Mouse (Mus musculus): ENCODE data around the gene Gpr87. TPM values are rescaled to one million over a fixed set of nuclear protein-coding genes. Genes with fewer than 3 reads are reported as not detected.

Gene Gpr87
- polyA plus RNA-seq, 1 experiment = not detected

DNA sequence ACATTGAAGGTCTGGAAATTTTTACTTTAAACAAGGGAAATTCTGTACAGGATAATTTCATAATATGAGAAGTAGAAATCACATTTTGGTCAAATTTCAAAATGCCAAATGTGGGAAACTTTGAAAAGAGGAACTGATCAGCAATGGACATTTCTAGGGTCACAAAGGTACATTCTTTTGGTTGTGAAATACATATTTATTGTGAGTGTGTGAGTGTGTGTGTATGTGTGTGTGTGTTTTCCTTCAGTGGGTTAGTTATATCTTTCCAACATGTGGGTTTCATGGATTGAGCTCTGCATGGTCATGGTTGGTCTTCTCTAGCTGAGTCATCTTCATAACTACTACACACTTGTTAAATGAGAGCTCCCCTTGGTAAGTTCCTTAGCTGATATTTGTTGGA, 17.5 kb upstream of the Gpr87 start:
- Histone ChIP-seq H3K4me1 (ENCODE audit: control insufficient read depth, insufficient read depth, low read length) (no peaks in the 10 kb centered on the region), H3K27ac (ENCODE audit: insufficient read depth, low read length) (no peak overlapping the region), H3K4me3 (ENCODE audit: insufficient read depth, low read length) (no peak overlapping the region)
- TF ChIP-seq CTCF (IDR thresholded peaks at IDR 0.05; ENCODE audit: extremely low read depth, insufficient read depth, low read length) (no peak), POLR2A (IDR thresholded peaks at IDR 0.05; ENCODE audit: extremely low read depth, insufficient read depth, low read length) (no peak)

DNA sequence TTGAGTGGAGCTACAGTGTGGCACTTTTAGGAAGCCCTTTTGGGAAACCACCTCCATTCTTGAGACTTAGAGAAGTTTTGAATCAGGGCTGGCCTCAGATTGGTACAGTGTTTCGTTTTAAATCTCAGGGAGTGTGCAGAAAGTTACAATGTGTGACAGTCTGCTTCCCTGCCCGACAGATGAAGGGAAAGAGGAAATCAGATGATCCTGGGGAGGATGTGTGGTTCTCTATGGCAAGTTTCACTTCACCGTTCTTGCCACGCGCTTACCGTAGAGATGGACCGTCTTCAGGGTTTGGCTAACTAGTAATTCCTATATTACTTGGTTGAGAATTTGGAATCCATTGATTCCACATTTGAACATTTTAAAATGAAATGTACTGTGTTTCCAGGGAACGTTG, 16.9 kb upstream of the Gpr87 start:
- Histone ChIP-seq H3K27ac (ENCODE audit: insufficient read depth, low read length) (no peak overlapping the region), H3K4me1 (ENCODE audit: control insufficient read depth, insufficient read depth, low read length) (no peaks in the 10 kb centered on the region), H3K4me3 (ENCODE audit: insufficient read depth, low read length) (no peak overlapping the region)
- TF ChIP-seq POLR2A (IDR thresholded peaks at IDR 0.05; ENCODE audit: extremely low read depth, insufficient read depth, low read length) (no peak), CTCF (IDR thresholded peaks at IDR 0.05; ENCODE audit: extremely low read depth, insufficient read depth, low read length) (no peak)

DNA sequence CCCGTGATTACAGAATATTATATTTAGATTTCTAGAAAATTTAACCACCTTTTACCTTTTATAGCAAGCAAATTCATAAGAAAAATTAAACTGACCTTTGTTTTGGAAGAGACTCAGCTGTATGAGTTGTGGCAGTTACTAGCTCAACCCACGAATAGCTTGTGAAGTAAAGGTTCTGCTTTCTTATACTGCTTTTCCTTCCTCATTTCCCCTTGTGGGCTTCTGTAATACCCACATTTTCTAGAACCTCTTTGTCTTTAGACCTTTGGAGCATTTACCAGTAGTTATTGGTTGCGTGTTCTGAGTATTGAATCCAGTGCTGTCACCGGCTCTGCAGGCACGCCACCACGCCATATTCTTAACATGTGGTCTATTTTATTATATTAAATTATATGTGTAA, 15.8 kb upstream of the Gpr87 start, which contains the start of gene P2ry13:
P2ry13 (minus strand) TSS at position 156 of the 400 bp plus-strand sequence.
- TF ChIP-seq POLR2A (IDR thresholded peaks at IDR 0.05; ENCODE audit: extremely low read depth, insufficient read depth, low read length) (no peak), CTCF (IDR thresholded peaks at IDR 0.05; ENCODE audit: extremely low read depth, insufficient read depth, low read length) (no peak)
- H3K4me3 ChIP-seq (ENCODE audit: insufficient read depth, low read length) = no peak within 1 kb of the TSS
- H3K27ac ChIP-seq (ENCODE audit: insufficient read depth, low read length) = peak within 1 kb of the TSS; percentile 47; the same call in 1 of the 2 replicates
- no peaks in the 10 kb centered on the region for H3K4me1 ChIP-seq (ENCODE audit: control insufficient read depth, insufficient read depth, low read length)

DNA sequence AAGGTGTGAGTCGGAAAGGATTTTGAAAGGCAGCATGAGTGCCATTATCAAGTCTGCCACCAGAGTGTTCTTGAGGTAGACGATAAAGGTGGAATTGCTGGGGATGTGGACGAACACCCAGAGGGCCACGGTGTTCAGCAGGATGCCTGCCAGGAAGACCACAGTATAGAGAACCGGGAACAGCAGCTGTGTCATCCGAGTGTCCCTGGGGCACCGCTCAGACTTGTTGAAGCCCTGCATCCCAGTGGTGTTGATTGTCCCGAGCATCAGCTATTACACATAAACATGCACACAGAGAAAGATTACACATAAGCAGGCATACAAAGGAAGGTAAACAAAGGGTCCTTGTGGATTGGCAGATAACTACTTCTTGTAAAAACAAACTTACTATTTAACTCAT, 15.2 kb upstream of the Gpr87 start:
- no peak overlapping the region for H3K4me3 ChIP-seq (ENCODE audit: insufficient read depth, low read length)

DNA sequence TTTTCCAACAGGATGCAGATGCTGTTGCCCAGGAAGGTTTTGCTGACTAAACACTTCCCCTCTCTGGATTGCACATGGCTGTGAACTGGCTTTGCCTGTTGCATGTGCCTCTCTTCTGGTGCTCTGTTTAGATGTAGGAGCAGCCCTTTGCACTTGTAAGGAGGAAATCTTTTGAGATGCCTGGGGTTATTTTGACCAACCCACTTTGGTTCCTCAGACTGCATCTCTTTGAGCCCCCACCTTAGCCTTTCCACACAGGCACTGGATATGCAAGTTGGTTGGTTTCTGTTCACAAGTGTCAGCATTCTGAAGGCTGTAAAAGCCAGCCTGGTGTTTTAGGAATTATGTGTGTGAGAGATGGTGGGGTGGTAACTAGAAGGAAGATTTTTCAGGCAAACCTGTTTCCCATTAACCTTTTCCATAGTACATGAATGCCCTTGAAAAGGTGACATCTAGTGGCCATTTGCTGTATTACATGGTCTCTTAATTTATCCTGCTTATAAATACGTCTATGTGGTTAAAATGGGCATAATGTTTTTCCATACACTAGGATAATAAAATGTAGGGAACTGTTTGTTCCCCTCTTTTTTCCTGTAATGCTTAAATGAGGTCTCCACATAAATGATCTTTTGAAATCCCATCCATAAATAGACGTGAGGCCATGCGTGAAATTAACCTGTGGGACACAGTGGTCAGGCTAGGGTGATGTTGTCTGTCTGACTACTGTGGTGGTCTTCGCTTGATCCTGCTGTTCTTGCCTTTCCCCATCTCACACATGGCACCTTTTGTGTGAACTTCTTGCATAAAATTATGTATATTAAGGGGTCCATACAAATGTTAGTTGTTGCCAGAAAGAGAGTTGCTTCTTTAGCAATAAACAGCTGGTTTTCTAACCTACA, 14.0 kb upstream of the Gpr87 start:
- H3K27ac ChIP-seq (ENCODE audit: insufficient read depth, low read length) = no peak overlapping the region
- H3K4me1 ChIP-seq (ENCODE audit: control insufficient read depth, insufficient read depth, low read length) = no peaks in the 10 kb centered on the region; the same call in 1 of the 2 replicates
- H3K4me3 ChIP-seq (ENCODE audit: insufficient read depth, low read length) = no peak overlapping the region
- TF ChIP-seq POLR2A (IDR thresholded peaks at IDR 0.05; ENCODE audit: extremely low read depth, insufficient read depth, low read length) (no peak), CTCF (IDR thresholded peaks at IDR 0.05; ENCODE audit: extremely low read depth, insufficient read depth, low read length) (peak; percentile 26; the same call in 1 of the 2 replicates)

More for the DNA sequence above, 15.2 kb upstream of the Gpr87 start:
- Histone ChIP-seq H3K27ac (ENCODE audit: insufficient read depth, low read length) (no peak overlapping the region), H3K4me1 (ENCODE audit: control insufficient read depth, insufficient read depth, low read length) (no peaks in the 10 kb centered on the region; the same call in 1 of the 2 replicates)
- TF ChIP-seq POLR2A (IDR thresholded peaks at IDR 0.05; ENCODE audit: extremely low read depth, insufficient read depth, low read length) (no peak), CTCF (IDR thresholded peaks at IDR 0.05; ENCODE audit: extremely low read depth, insufficient read depth, low read length) (no peak)

DNA sequence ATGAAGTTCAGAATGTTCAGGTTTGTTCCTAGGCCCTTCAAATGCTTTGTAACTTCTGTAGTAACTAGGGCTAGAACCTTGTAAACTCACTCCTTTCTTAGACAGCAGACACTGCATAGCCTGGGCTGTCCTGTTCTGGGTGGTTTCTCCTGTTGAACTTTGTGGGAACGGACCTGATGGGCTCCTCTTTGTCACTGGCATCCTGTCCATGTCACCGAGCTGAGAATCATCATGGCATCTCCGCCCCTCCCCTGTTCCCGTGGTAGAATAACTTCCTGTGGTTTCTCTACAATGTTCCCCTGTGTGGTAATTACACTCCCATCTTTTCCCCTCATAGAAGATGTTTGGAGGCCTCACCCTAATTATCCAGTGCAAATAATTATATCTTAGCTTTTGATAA, 11.0 kb upstream of the Gpr87 start:
- Histone ChIP-seq H3K4me3 (ENCODE audit: insufficient read depth, low read length) (no peak overlapping the region), H3K27ac (ENCODE audit: insufficient read depth, low read length) (no peak overlapping the region), H3K4me1 (ENCODE audit: control insufficient read depth, insufficient read depth, low read length) (peaks cover 1% of the 10 kb centered on the region; the same call in 1 of the 2 replicates)
- TF ChIP-seq POLR2A (IDR thresholded peaks at IDR 0.05; ENCODE audit: extremely low read depth, insufficient read depth, low read length) (no peak), CTCF (IDR thresholded peaks at IDR 0.05; ENCODE audit: extremely low read depth, insufficient read depth, low read length) (no peak)

DNA sequence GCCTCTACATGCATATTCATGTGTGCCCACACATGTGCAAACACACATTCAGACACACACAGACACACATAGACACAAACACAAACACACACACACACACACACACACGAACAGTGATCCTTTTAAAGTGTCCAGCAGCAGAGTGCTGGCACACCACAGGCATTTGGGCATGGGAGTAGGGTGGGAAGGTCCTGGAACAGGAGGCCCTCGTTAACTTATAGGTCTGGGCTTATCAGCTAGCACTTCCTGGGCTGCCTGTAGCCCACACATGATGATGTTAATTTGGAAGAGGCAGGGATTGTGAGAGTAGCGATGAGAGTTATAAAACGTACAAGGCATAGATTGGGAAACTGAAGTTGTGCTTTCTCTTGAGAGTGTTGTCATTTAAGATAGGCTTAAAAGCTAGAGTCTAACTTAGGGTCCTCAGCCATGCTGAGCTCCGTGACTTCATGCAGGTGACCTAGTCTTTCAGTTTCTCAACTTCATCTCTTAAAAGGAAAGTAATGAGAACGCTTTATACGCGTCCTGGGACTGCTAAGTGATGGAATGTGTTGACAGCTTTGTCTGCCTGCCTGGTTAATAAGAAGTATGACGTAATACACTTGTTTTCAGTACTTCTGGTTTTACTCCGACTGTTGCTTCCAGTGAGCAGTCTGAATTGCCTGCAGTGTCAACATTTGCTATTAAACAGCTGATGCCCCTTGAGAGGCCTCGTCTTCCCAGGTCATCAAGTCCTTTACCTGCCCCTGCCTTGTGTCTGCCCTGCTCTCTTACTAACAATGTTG, 10.0 kb upstream of the Gpr87 start:
- Histone ChIP-seq H3K4me3 (ENCODE audit: insufficient read depth, low read length) (no peak overlapping the region), H3K4me1 (ENCODE audit: control insufficient read depth, insufficient read depth, low read length) (peaks cover 1% of the 10 kb centered on the region; the same call in 1 of the 2 replicates), H3K27ac (ENCODE audit: insufficient read depth, low read length) (0 out of 2 replicates have a peak overlapping the region, but pooled peaks have one; percentile 1)
- TF ChIP-seq POLR2A (IDR thresholded peaks at IDR 0.05; ENCODE audit: extremely low read depth, insufficient read depth, low read length) = no peak

DNA sequence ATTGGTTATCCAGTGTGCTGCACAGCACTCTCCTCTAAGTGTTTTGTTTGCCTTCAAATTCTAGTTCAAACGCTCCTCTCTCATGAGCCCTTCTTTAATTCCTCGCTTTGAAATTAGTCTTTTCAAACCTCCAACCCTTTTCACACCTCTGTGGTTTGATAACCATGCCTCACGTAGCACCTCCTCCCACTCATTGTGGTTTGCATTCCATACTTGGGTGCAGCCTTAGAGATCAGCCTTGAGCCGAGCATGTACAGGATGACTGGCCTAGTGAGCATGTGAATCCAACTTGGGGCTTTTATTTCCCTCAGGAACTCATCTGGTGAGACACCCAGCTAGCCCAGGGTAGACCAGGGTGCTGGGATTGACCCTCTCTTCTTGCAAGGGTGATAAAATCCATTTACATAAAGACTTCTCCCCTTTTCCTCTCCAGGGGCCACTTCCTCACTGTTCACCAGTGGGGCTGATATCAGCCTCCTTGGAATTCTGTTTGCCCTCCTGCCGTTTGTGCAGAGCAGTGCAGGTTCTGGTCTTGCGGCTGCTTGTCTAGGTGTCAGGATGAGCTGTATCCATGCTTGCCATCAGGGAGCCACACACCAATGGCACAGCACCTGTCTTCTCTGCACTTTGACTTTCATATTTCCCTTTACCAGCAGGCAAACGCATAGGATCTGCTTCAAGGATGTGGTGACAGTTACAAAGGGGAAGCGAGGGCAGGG, 9.1 kb upstream of the Gpr87 start:
- no peak for TF ChIP-seq CTCF (IDR thresholded peaks at IDR 0.05; ENCODE audit: extremely low read depth, insufficient read depth, low read length)
- no peak for TF ChIP-seq POLR2A (IDR thresholded peaks at IDR 0.05; ENCODE audit: extremely low read depth, insufficient read depth, low read length)
- Histone ChIP-seq H3K4me1 (ENCODE audit: control insufficient read depth, insufficient read depth, low read length) (peaks cover 1% of the 10 kb centered on the region; the same call in 1 of the 2 replicates), H3K4me3 (ENCODE audit: insufficient read depth, low read length) (no peak overlapping the region), H3K27ac (ENCODE audit: insufficient read depth, low read length) (no peak overlapping the region)

DNA sequence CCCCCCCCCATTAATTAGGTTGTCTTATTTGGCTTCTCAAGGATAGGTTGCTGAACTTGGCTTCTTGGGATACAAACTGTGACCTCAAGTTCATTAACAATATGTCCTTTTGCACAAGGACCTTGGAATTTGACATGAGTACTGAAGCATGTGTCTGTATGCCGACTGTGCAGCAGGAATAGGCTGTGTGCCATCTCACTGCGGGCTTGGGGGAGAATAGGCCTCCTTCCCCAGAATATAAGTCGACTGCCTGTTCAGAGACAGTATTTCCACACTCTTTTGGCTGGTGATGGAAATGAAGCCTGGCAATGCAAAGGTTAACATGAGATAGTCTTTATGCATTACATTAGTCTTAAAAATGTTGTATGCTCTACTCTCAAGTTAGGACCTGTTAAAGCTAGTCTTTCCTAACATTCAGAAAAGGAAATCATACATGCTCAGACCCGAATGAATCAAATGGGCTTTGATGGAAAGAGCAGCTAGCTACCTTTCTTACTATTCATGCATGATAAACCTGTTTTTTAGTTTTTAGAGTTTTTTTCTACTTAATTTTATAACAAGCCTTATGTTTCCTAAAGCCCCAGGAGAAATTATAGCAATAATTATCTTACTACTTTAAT, 2.5 kb upstream of the Gpr87 start:
- Histone ChIP-seq H3K4me3 (ENCODE audit: insufficient read depth, low read length) (no peak overlapping the region), H3K4me1 (ENCODE audit: control insufficient read depth, insufficient read depth, low read length) (no peaks in the 10 kb centered on the region), H3K27ac (ENCODE audit: insufficient read depth, low read length) (no peak overlapping the region)
- TF ChIP-seq CTCF (IDR thresholded peaks at IDR 0.05; ENCODE audit: extremely low read depth, insufficient read depth, low read length) = no peak

Measured in cortical plate, adult 2 months (tissue).